Mouse (Mus musculus) liver, adult 2 months (tissue): ENCODE measurements at regions not wholly inside any gene's neighbourhood (a gene's known extent, or its start where the extent isn't known, plus 50 kb on each side); places are given as distances from the start of the nearest gene placed in this dataset.

ENCODE experiments used
- DNase-seq: peaks from one replicate; pipeline ENCODE4 v3.0.0-alpha.2; 2011; ENCODE audit warnings: low read depth, low spot score; ENCODE audit errors: extremely low read depth
- H3K27ac ChIP-seq: fragments of 200-500 bp; replicated peaks from 2 replicates; pipeline ENCODE4 v1.5.1; 2012; ENCODE audit warnings: low read depth, mild to moderate bottlenecking, control low read depth, inconsistent platforms, low read length; ENCODE audit not compliant: insufficient read depth
- H3K27me3 ChIP-seq: fragments of 200-500 bp; 2 replicates; pipeline ENCODE4 v1.6.1; 2012; ENCODE audit warnings: mild to moderate bottlenecking, moderate library complexity, low read length, inconsistent platforms; ENCODE audit not compliant: control insufficient read depth, insufficient read depth
- H3K36me3 ChIP-seq: fragments of 200-500 bp; 2 replicates; pipeline ENCODE4 v1.6.1; 2012; ENCODE audit warnings: low read length, inconsistent platforms; ENCODE audit not compliant: control insufficient read depth, insufficient read depth
- H3K4me1 ChIP-seq: fragments of 200-500 bp; 2 replicates; pipeline ENCODE4 v1.6.1; 2011; ENCODE audit warnings: low read length; ENCODE audit not compliant: control insufficient read depth, insufficient read depth
- H3K4me3 ChIP-seq: fragments of 200-500 bp; 2 replicates; pipeline ENCODE4 v1.5.1; 2011; ENCODE audit warnings: low read depth, mild to moderate bottlenecking, control low read depth, low read length, moderate library complexity; ENCODE audit not compliant: insufficient read depth
- H3K79me2 ChIP-seq: fragments of 200-500 bp; 2 replicates; pipeline ENCODE4 v1.6.1; 2012; ENCODE audit warnings: inconsistent platforms, mild to moderate bottlenecking, low read length, moderate library complexity; ENCODE audit not compliant: control insufficient read depth, insufficient read depth
- H3K9ac ChIP-seq: fragments of 200-500 bp; 2 replicates; pipeline ENCODE4 v1.6.1; 2012; ENCODE audit warnings: low read depth, mild to moderate bottlenecking, control low read depth, inconsistent platforms, low read length
- CTCF ChIP-seq: fragments of 200-500 bp; IDR thresholded peaks from 2 replicates; pipeline ENCODE4 v1.5.1; 2011; ENCODE audit warnings: low read depth, low read length, control low read depth
- POLR2A ChIP-seq: fragments of 200-500 bp; IDR thresholded peaks from 2 replicates; pipeline ENCODE4 v1.6.1; 2011; ENCODE audit warnings: low read length, control low read depth; ENCODE audit not compliant: insufficient read depth; ENCODE audit errors: extremely low read depth
- WGBS: fragments of 180-500 bp; shearing (Covaris S2); methylation state at CpG from one replicate; pipeline ENCODE4 v1.1.7; 2018; 5-methylcytosine and 5-hydroxymethylcytosine counted together

- Histone ChIP-seq H3K27me3 (no peaks in the 10 kb centered on the region), H3K36me3 (no peaks in the 10 kb centered on the region), H3K79me2 (no peaks in the 10 kb centered on the region), H3K4me3 (no peak overlapping the region), H3K9ac (no peak overlapping the region), H3K4me1 (no peaks in the 10 kb centered on the region), H3K27ac (no peak overlapping the region)
- DNase-seq = no peak
- no peak for TF ChIP-seq POLR2A
- TF ChIP-seq CTCF = no peak
- 89% methylated on average over 11 of the region's 11 CpGs for WGBS
These were observed 110.6 kb downstream of the Kctd15 start for GRCm38 (mm10) chr7:34545906-34546305.

- WGBS = 72% methylated on average over 4 of the region's 4 CpGs
- no peaks in the 10 kb centered on the region for H3K27me3 ChIP-seq
- DNase-seq = no peak
- H3K36me3 ChIP-seq = no peaks in the 10 kb centered on the region
- no peak overlapping the region for H3K27ac ChIP-seq
- H3K79me2 ChIP-seq = no peaks in the 10 kb centered on the region
- no peak overlapping the region for H3K4me3 ChIP-seq
- no peak overlapping the region for H3K9ac ChIP-seq
- no peaks in the 10 kb centered on the region for H3K4me1 ChIP-seq
- TF ChIP-seq POLR2A (no peak), CTCF (peak; percentile 26; the same call in 1 of the 2 replicates)
These were observed 114.6 kb downstream of the Kctd15 start for GRCm38 (mm10) chr7:34541906-34542305.

GRCm38 (mm10) chr7:34541000-34541399, 115.5 kb downstream of the Kctd15 start:
- no peak overlapping the region for H3K4me3 ChIP-seq
- TF ChIP-seq CTCF (no peak), POLR2A (no peak)
- H3K9ac ChIP-seq = no peak overlapping the region
- H3K79me2 ChIP-seq = no peaks in the 10 kb centered on the region
- WGBS = 63% methylated on average over 4 of the region's 4 CpGs
- H3K27ac ChIP-seq = no peak overlapping the region
- H3K27me3 ChIP-seq = no peaks in the 10 kb centered on the region
- no peaks in the 10 kb centered on the region for H3K4me1 ChIP-seq
- H3K36me3 ChIP-seq = no peaks in the 10 kb centered on the region
- no peak for DNase-seq

GRCm38 (mm10) chr7:34539856-34540255, 116.7 kb downstream of the Kctd15 start:
- H3K4me1 ChIP-seq = no peaks in the 10 kb centered on the region
- no peak for DNase-seq
- 92% methylated on average over 2 of the region's 2 CpGs for WGBS
- H3K36me3 ChIP-seq = no peaks in the 10 kb centered on the region
- no peak overlapping the region for H3K27ac ChIP-seq
- no peak for TF ChIP-seq CTCF
- no peak for TF ChIP-seq POLR2A
- H3K9ac ChIP-seq = no peak overlapping the region
- H3K4me3 ChIP-seq = no peak overlapping the region
- no peaks in the 10 kb centered on the region for H3K27me3 ChIP-seq
- H3K79me2 ChIP-seq = no peaks in the 10 kb centered on the region

GRCm38 (mm10) chr7:34538310-34539055, 118.0 kb downstream of the Kctd15 start:
- TF ChIP-seq CTCF = no peak
- TF ChIP-seq POLR2A = no peak
- DNase-seq = no peak
- H3K36me3 ChIP-seq = no peaks in the 10 kb centered on the region
- no peak overlapping the region for H3K27ac ChIP-seq
- 90% methylated on average over 20 of the region's 20 CpGs for WGBS
- no peaks in the 10 kb centered on the region for H3K27me3 ChIP-seq
- H3K79me2 ChIP-seq = no peaks in the 10 kb centered on the region
- no peak overlapping the region for H3K9ac ChIP-seq
- H3K4me1 ChIP-seq = no peaks in the 10 kb centered on the region
- H3K4me3 ChIP-seq = no peak overlapping the region

GRCm38 (mm10) chr7:34537122-34537521, 119.4 kb downstream of the Kctd15 start:
- WGBS = 82% methylated on average over 9 of the region's 9 CpGs
- H3K4me3 ChIP-seq = no peak overlapping the region
- DNase-seq = no peak

More at GRCm38 (mm10) chr7:34537122-34537521, 119.4 kb downstream of the Kctd15 start:
- H3K79me2 ChIP-seq = no peaks in the 10 kb centered on the region
- H3K27me3 ChIP-seq = no peaks in the 10 kb centered on the region
- H3K4me1 ChIP-seq = no peaks in the 10 kb centered on the region
- no peak overlapping the region for H3K9ac ChIP-seq
- H3K36me3 ChIP-seq = no peaks in the 10 kb centered on the region
- no peak overlapping the region for H3K27ac ChIP-seq
- TF ChIP-seq CTCF (no peak), POLR2A (no peak)
